Mouse (Mus musculus): ENCODE data around the gene Rhov.

GRCm38 (mm10) chr2:119261326-119261725 lies 9.7 kb downstream of the Rhov start:
- no peak for TF ChIP-seq POLR2A (IDR thresholded peaks at IDR 0.05; ENCODE audit: insufficient read length, low read depth)
- no peak for TF ChIP-seq MYOD1 (IDR thresholded peaks at IDR 0.05; ENCODE audit: control insufficient read depth in 1 of 3, insufficient read length in 2 of 3, low read depth in 2 of 3)
- no peak for TF ChIP-seq MAX (IDR thresholded peaks at IDR 0.05; ENCODE audit: low read depth)
- no peak for TF ChIP-seq USF1 (IDR thresholded peaks at IDR 0.05; ENCODE audit: low read depth)
- no peak for TF ChIP-seq CEBPB (IDR thresholded peaks at IDR 0.05; ENCODE audit: insufficient read depth, poor library complexity, severe bottlenecking)
- no peak for TF ChIP-seq POLR2AphosphoS2 (IDR thresholded peaks at IDR 0.05; ENCODE audit: insufficient read length, low read depth)
- no peak for TF ChIP-seq MYOG (IDR thresholded peaks at IDR 0.05; ENCODE audit: control insufficient read depth in 1 of 3, insufficient read depth in 1 of 3, insufficient read length in 2 of 3, low read depth in 2 of 3)
